Comparison of ENCODE assay signal across 26 mouse cellular contexts in the genomic region with DNA sequence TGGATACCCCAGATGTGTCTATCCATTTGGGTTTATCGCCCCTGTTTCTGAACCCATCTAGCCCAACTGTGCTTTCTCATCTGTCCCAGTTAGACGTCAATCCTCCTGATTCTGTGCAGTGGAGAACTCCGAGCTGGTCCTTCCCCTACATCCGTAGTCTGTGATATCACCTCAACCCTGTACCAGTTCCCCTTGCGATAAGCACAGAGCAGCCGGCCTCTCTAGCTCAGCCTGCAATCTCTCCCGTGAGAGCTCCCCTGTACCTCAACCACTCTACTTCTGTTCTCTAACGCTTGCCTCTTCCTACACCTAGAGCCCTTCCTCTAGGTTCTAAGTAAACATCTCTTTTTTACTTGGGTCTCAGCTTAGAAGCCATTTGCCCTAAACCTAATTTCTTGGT.
DNase-seq lines count a peak whose midpoint lies in the region; ATAC-seq lines count a peak whose summit lies in the region.
"Had no signal": no experiment of that assay in that cellular context is flagged by ENCODE, and none has a peak within 500 bp of the region (broad histone marks: within the 10 kb centered on the region; RNA-seq: fewer than 3 reads in every experiment).

No protein-coding gene starts in this region.

- H3K4me2 ChIP-seq in forebrain, embryonic 15.5 days (replicated peaks): no peak overlapping the region
- H3K4me2 ChIP-seq in forebrain, embryonic 12.5 days: no peak overlapping the region
- no peak overlapping the region for H3K4me2 ChIP-seq in heart, embryonic 12.5 days
- H3K4me2 ChIP-seq in midbrain, embryonic 11.5 days: no peak overlapping the region
- H3K4me2 ChIP-seq in midbrain, embryonic 13.5 days (replicated peaks): no peak overlapping the region
- H3K4me2 ChIP-seq: embryonic facial prominence, embryonic 12.5 days; embryonic facial prominence, embryonic 15.5 days; hindbrain, embryonic 13.5 days; intestine, embryonic 15.5 days had no signal

- WGBS in forebrain, embryonic 15.5 days: 82% methylated on average over 8 of the region's 8 CpGs
- WGBS in forebrain, embryonic 12.5 days: 86% methylated on average over 8 of the region's 8 CpGs
- WGBS in heart, embryonic 12.5 days: 32% methylated on average over 8 of the region's 8 CpGs
- WGBS in midbrain, embryonic 11.5 days: 80% methylated on average over 8 of the region's 8 CpGs
- 81% methylated on average over 8 of the region's 8 CpGs for WGBS in midbrain, embryonic 13.5 days

- no peak for ATAC-seq in forebrain, embryonic 15.5 days (replicated peaks)
- ATAC-seq in forebrain, embryonic 12.5 days (ENCODE audit: low FRiP score): no peak
- peak; percentile 67 for ATAC-seq in heart, embryonic 12.5 days (ENCODE audit: insufficient number of reproducible peaks, low FRiP score)
- ATAC-seq in midbrain, embryonic 11.5 days (ENCODE audit: low FRiP score): 0 out of 2 replicates have a peak, but pooled peaks have one; percentile 18
- ATAC-seq in midbrain, embryonic 13.5 days: no peak
- ATAC-seq: hindbrain, embryonic 16.5 days; intestine, embryonic 15.5 days; Patski had no signal

- H3K4me3 ChIP-seq in forebrain, embryonic 15.5 days: no peak overlapping the region
- no peak overlapping the region for H3K4me3 ChIP-seq in forebrain, embryonic 12.5 days (replicated peaks)
- H3K4me3 ChIP-seq in heart, embryonic 12.5 days: no peak overlapping the region
- H3K4me3 ChIP-seq in midbrain, embryonic 11.5 days (ENCODE audit: low read depth, low read length): no peak overlapping the region
- H3K4me3 ChIP-seq in midbrain, embryonic 13.5 days (replicated peaks): no peak overlapping the region
- H3K4me3 ChIP-seq: embryonic facial prominence, embryonic 12.5 days; embryonic facial prominence, embryonic 15.5 days; forebrain, embryonic 13.5 days; gastrocnemius, adult 2 months; heart, embryonic 10.5 days; hindbrain, embryonic 10.5 days; hindbrain, embryonic 13.5 days; intestine, embryonic 15.5 days had no signal

- no peak overlapping the region for H3K9ac ChIP-seq in forebrain, embryonic 15.5 days (replicated peaks)
- no peak overlapping the region for H3K9ac ChIP-seq in forebrain, embryonic 12.5 days
- no peak overlapping the region for H3K9ac ChIP-seq in heart, embryonic 12.5 days
- no peak overlapping the region for H3K9ac ChIP-seq in midbrain, embryonic 11.5 days (ENCODE audit: low read length)
- H3K9ac ChIP-seq in midbrain, embryonic 13.5 days (replicated peaks): no peak overlapping the region
- H3K9ac ChIP-seq: embryonic facial prominence, embryonic 12.5 days; embryonic facial prominence, embryonic 15.5 days; forebrain, embryonic 13.5 days; hindbrain, embryonic 13.5 days; intestine, embryonic 15.5 days had no signal

- intact Hi-C loops in heart, postnatal 36 days (cut with DNase I): no loop called here

- H3K36me3 ChIP-seq in forebrain, embryonic 15.5 days: no peaks in the 10 kb centered on the region
- H3K36me3 ChIP-seq in forebrain, embryonic 12.5 days (replicated peaks): no peaks in the 10 kb centered on the region
- no peaks in the 10 kb centered on the region for H3K36me3 ChIP-seq in heart, embryonic 12.5 days
- no peaks in the 10 kb centered on the region for H3K36me3 ChIP-seq in midbrain, embryonic 11.5 days (ENCODE audit: control insufficient read depth, insufficient read depth, low read length)
- no peaks in the 10 kb centered on the region for H3K36me3 ChIP-seq in midbrain, embryonic 13.5 days
- H3K36me3 ChIP-seq: embryonic facial prominence, embryonic 12.5 days; embryonic facial prominence, embryonic 15.5 days; G1E; heart, embryonic 10.5 days; hindbrain, embryonic 10.5 days; hindbrain, embryonic 13.5 days; intestine, embryonic 15.5 days had no signal

- DNase-seq in heart, postnatal 36 days: no peak
- DNase-seq in midbrain, embryonic 11.5 days (ENCODE audit: low spot score, missing footprints): no peak
- no peak for DNase-seq in kidney, postnatal 25 days
- DNase-seq: adrenal gland, postnatal 10 days; adrenal gland, postnatal 36 days; B cell, adult 2 months; cerebellum, adult 18-20 months; cerebellum, adult 9-10 months; cerebellum, postnatal 14 days; gastrocnemius, adult 2 months; gastrocnemius, postnatal 14 days; heart, adult 18-20 months had no signal

- no peaks in the 10 kb centered on the region for H3K27me3 ChIP-seq in forebrain, embryonic 15.5 days
- H3K27me3 ChIP-seq in forebrain, embryonic 12.5 days: no peaks in the 10 kb centered on the region
- no peaks in the 10 kb centered on the region for H3K27me3 ChIP-seq in heart, embryonic 12.5 days (replicated peaks)
- no peaks in the 10 kb centered on the region for H3K27me3 ChIP-seq in midbrain, embryonic 11.5 days (ENCODE audit: control insufficient read depth, insufficient read depth, low read length)
- no peaks in the 10 kb centered on the region for H3K27me3 ChIP-seq in midbrain, embryonic 13.5 days
- H3K27me3 ChIP-seq: embryonic facial prominence, embryonic 12.5 days; embryonic facial prominence, embryonic 15.5 days; forebrain, embryonic 13.5 days; hindbrain, embryonic 13.5 days; intestine, embryonic 15.5 days; Patski had no signal

- H3K4me1 ChIP-seq in forebrain, embryonic 15.5 days: peaks cover 25% of the 10 kb centered on the region
- H3K4me1 ChIP-seq in forebrain, embryonic 12.5 days: peaks cover 29% of the 10 kb centered on the region
- H3K4me1 ChIP-seq in heart, embryonic 12.5 days (replicated peaks): peaks cover 18% of the 10 kb centered on the region
- peaks cover 10% of the 10 kb centered on the region for H3K4me1 ChIP-seq in midbrain, embryonic 11.5 days (ENCODE audit: control insufficient read depth, insufficient read depth, low read length)
- peaks cover 32% of the 10 kb centered on the region for H3K4me1 ChIP-seq in midbrain, embryonic 13.5 days (replicated peaks)
- H3K4me1 ChIP-seq: embryonic facial prominence, embryonic 12.5 days; intestine, embryonic 15.5 days had no signal

- H3K9me3 ChIP-seq in forebrain, embryonic 15.5 days: no peaks in the 10 kb centered on the region
- H3K9me3 ChIP-seq in forebrain, embryonic 12.5 days: no peaks in the 10 kb centered on the region
- H3K9me3 ChIP-seq in heart, embryonic 12.5 days (replicated peaks): no peaks in the 10 kb centered on the region
- H3K9me3 ChIP-seq in midbrain, embryonic 11.5 days (ENCODE audit: control insufficient read depth, low read length): no peaks in the 10 kb centered on the region
- no peaks in the 10 kb centered on the region for H3K9me3 ChIP-seq in midbrain, embryonic 13.5 days
- H3K9me3 ChIP-seq: embryonic facial prominence, embryonic 12.5 days; embryonic facial prominence, embryonic 15.5 days; forebrain, embryonic 13.5 days; heart, embryonic 10.5 days; hindbrain, embryonic 10.5 days; hindbrain, embryonic 13.5 days; intestine, embryonic 15.5 days had no signal

- peak overlapping the region; percentile 7; the same call in 1 of the 2 replicates for H3K27ac ChIP-seq in forebrain, embryonic 15.5 days (replicated peaks)
- H3K27ac ChIP-seq in forebrain, embryonic 12.5 days: no peak overlapping the region
- H3K27ac ChIP-seq in heart, embryonic 12.5 days (ENCODE audit: poor library complexity, severe bottlenecking): no peak overlapping the region
- H3K27ac ChIP-seq in midbrain, embryonic 11.5 days (ENCODE audit: low read depth, low read length): no peak overlapping the region
- H3K27ac ChIP-seq in midbrain, embryonic 13.5 days: no peak overlapping the region
- H3K27ac ChIP-seq: embryonic facial prominence, embryonic 12.5 days; embryonic facial prominence, embryonic 15.5 days; gastrocnemius, adult 2 months; heart, embryonic 10.5 days; hindbrain, embryonic 10.5 days; hindbrain, embryonic 13.5 days; intestine, embryonic 15.5 days had no signal

Comparison
In these comparisons a context has a peak if more than half of its experiments do, and no peak if none do; other contexts are left out.
1. ATAC-seq: peak in heart, embryonic 12.5 days (single experiment) and midbrain, embryonic 11.5 days (single experiment); none in forebrain, embryonic 15.5 days (single experiment), forebrain, embryonic 12.5 days (single experiment) and midbrain, embryonic 13.5 days (single experiment).